Mouse (Mus musculus) neural tube, embryonic 15.5 days (tissue): ENCODE results near the gene Sntg2. TPM values are rescaled to one million over a fixed set of nuclear protein-coding genes. Genes with fewer than 3 reads are reported as not detected.
A peak's percentile ranks its signal among the peaks of the same experiment; 100 is the strongest.

Experiments used
- ATAC-seq: fragments of 200-750 bp; cut with Nextera tagmentation; 2 replicates; pipeline ENCODE4 v1.8.0; 2017; ENCODE audit warnings: mild to moderate bottlenecking, moderate TSS enrichment, moderate library complexity; ENCODE audit not compliant: low FRiP score
- H3K27ac ChIP-seq: fragments of 300-500 bp; sonication (generic); replicated peaks from 2 replicates; pipeline ENCODE4 v1.5.1; 2015; ENCODE audit warnings: mild to moderate bottlenecking, inconsistent platforms
- H3K27me3 ChIP-seq: fragments of 300-500 bp; sonication (generic); replicated peaks from 2 replicates; pipeline ENCODE4 v1.6.1; 2015; ENCODE audit warnings: inconsistent platforms
- H3K36me3 ChIP-seq: fragments of 300-500 bp; sonication (generic); 2 replicates; pipeline ENCODE4 v1.6.1; 2015; ENCODE audit warnings: inconsistent platforms
- H3K4me1 ChIP-seq: fragments of 300-500 bp; sonication (generic); 2 replicates; pipeline ENCODE4 v1.6.1; 2015; ENCODE audit warnings: inconsistent platforms
- H3K4me2 ChIP-seq: fragments of 300-500 bp; sonication (generic); 2 replicates; pipeline ENCODE4 v1.6.1; 2015; ENCODE audit warnings: inconsistent platforms, mild to moderate bottlenecking, moderate library complexity
- H3K4me3 ChIP-seq: fragments of 300-500 bp; sonication (generic); replicated peaks from 2 replicates; pipeline ENCODE4 v1.5.1; 2015; ENCODE audit warnings: mild to moderate bottlenecking, inconsistent platforms
- H3K9ac ChIP-seq: fragments of 300-500 bp; sonication (generic); replicated peaks from 2 replicates; pipeline ENCODE4 v1.6.1; 2015; ENCODE audit warnings: mild to moderate bottlenecking, inconsistent platforms
- H3K9me3 ChIP-seq: fragments of 300-500 bp; sonication (generic); replicated peaks from 2 replicates; pipeline ENCODE4 v1.6.1; 2016; ENCODE audit warnings: inconsistent platforms
- WGBS: fragments of 180-500 bp; shearing (Covaris S2); methylation state at CpG from one replicate; pipeline ENCODE4 v1.1.7; 2015; ENCODE audit warnings: mixed read lengths; 5-methylcytosine and 5-hydroxymethylcytosine counted together
- polyA plus RNA-seq: library from polyadenylated mRNA; unstranded; fragments of >200 nt; fragmentation: Nextera tagmentation; extraction: Ambion mirVana; gene quantifications from 2 replicates; pipeline ENCODE4 v1.2.1, GENCODE M21; 2015

The Sntg2 gene
- polyA plus RNA-seq, 1 experiment from 2014 or later, result 5.3 TPM

GRCm38 (mm10) chr12:30159788-30160187 is 213.4 kb downstream of the Sntg2 start:
- Histone ChIP-seq H3K36me3 (no peaks in the 10 kb centered on the region), H3K27ac (no peak overlapping the region), H3K9ac (no peak overlapping the region), H3K9me3 (no peaks in the 10 kb centered on the region), H3K4me3 (no peak overlapping the region), H3K4me1 (no peaks in the 10 kb centered on the region), H3K4me2 (no peak overlapping the region), H3K27me3 (no peaks in the 10 kb centered on the region)
- no peak for ATAC-seq
- 85% methylated on average over 8 of the region's 8 CpGs for WGBS

- H3K4me2 ChIP-seq, result no peak overlapping the region
- 51% methylated on average over 7 of the region's 7 CpGs for WGBS
- H3K4me3 ChIP-seq, result no peak overlapping the region
- H3K36me3 ChIP-seq, result no peaks in the 10 kb centered on the region
- no peaks in the 10 kb centered on the region for H3K27me3 ChIP-seq
- ATAC-seq, result no peak
- H3K27ac ChIP-seq, result no peak overlapping the region
- no peaks in the 10 kb centered on the region for H3K4me1 ChIP-seq
- no peak overlapping the region for H3K9ac ChIP-seq
- no peaks in the 10 kb centered on the region for H3K9me3 ChIP-seq
Observed at GRCm38 (mm10) chr12:30154079-30154673, 219.0 kb downstream of the Sntg2 start.

DNA sequence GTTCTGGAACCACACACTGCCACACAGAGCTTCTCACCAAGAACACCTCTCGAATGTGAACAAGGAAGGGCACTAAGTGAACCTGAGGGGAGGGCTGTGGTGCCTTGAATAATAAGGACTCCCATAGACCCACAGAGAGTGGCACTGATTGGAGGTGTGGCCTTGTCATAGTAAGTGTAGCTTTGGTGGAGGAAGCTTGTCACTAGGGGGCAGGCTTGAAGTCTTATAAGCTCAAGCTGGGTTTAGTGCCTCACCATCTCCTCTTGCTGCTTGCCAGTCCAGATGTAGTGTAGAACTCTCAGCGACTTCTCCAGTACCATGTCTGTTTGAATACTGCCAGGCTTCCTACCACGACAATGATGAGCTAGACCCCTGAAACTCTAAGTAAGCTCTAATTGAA is 231.1 kb downstream of the Sntg2 start:
- H3K27ac ChIP-seq, result no peak overlapping the region
- no peaks in the 10 kb centered on the region for H3K36me3 ChIP-seq
- ATAC-seq, result no peak
- 68% methylated on average over 3 of the region's 3 CpGs for WGBS
- no peak overlapping the region for H3K9ac ChIP-seq
- H3K9me3 ChIP-seq, result no peaks in the 10 kb centered on the region
- H3K27me3 ChIP-seq, result no peaks in the 10 kb centered on the region
- H3K4me3 ChIP-seq, result no peak overlapping the region
- no peaks in the 10 kb centered on the region for H3K4me1 ChIP-seq
- no peak overlapping the region for H3K4me2 ChIP-seq

GRCm38 (mm10) chr12:30132524-30132923 is 240.7 kb downstream of the Sntg2 start, which contains the start of gene Tpo:
Gene Tpo (minus strand): TSS chr12:30132624.
- Histone ChIP-seq H3K27me3 (no peaks in the 10 kb centered on the region), H3K27ac (no peak within 1 kb of the TSS), H3K4me2 (no peak within 1 kb of the TSS), H3K4me3 (no peak within 1 kb of the TSS), H3K4me1 (peaks cover 13% of the 10 kb centered on the region), H3K9ac (no peak within 1 kb of the TSS), H3K36me3 (no peaks in the 10 kb centered on the region), H3K9me3 (no peaks in the 10 kb centered on the region)
- 92% methylated on average over 4 of the region's 4 CpGs for WGBS
- no peak for ATAC-seq

DNA sequence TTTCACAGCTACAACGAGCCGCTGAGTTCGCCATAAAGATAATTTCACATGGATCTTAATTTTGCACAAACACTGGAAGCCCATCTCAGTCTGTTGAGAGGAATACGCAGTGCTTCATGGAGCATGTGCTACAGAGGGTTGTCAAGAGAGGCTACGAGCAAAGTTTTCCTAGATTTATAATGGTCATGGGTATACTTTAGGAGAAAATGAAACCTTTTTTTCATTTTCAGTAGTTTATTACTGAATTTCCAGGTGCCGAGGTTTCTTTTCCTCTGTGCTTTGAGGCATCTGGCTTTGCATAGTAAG is 243.8 kb downstream of the Sntg2 start:
- Histone ChIP-seq H3K4me1 (peaks cover 13% of the 10 kb centered on the region), H3K4me3 (no peak overlapping the region), H3K4me2 (peak overlapping the region; percentile 19; the same call in 1 of the 2 replicates), H3K9ac (no peak overlapping the region), H3K9me3 (no peaks in the 10 kb centered on the region), H3K27me3 (no peaks in the 10 kb centered on the region), H3K36me3 (no peaks in the 10 kb centered on the region), H3K27ac (peak overlapping the region; percentile 80)
- ATAC-seq, result peak; percentile 82
- 39% methylated on average over 6 of the region's 6 CpGs for WGBS

DNA sequence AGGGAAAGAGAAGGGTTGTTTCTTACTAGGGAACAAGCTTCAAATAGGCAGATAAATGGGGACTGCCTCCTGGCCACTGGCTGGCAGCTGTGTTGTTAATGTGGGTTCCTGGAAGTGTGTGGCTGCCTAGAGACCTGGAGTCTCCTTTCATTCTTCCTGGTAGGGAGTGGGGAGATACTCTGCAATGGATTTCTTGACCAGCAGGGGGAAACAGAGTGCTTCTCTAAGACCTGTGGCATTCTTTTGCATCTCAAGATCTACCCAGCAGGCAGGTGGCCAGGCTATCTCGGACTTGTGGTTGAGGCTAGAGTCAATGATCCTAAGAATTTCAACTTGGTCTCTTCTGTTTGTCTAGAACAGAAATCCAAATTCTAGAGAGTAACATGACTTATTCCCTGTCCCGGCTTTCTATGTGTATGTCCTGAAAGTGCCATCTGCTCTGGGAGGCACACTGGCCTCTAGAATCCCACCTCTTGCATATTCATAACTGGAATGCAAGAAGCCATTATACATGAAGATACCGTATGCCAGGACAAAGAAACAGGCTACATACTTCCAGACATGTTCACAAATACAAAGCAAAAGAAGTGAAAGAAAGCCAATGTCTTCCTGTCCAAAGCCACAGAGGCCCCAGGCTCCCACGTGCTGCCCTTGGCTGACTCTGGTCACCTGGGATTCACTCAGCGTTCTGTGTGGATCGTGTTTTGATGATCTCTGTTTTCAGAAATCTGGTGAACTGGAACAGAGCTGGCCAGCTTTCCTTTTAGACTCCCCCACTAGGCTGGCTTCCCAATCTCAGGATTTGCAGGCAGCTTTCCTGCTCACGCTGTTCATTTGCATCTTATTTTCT is 244.4 kb downstream of the Sntg2 start:
- Histone ChIP-seq H3K9ac (no peak overlapping the region), H3K36me3 (no peaks in the 10 kb centered on the region), H3K4me1 (peaks cover 13% of the 10 kb centered on the region), H3K4me3 (no peak overlapping the region), H3K9me3 (no peaks in the 10 kb centered on the region), H3K4me2 (peak overlapping the region; percentile 19; the same call in 1 of the 2 replicates), H3K27me3 (no peaks in the 10 kb centered on the region), H3K27ac (peak overlapping the region; percentile 80)
- 42% methylated on average over 7 of the region's 7 CpGs for WGBS
- peak; percentile 70 for ATAC-seq

Other genes starting within 250 kb of the Sntg2 start
- 0.19 and 0.27 TPM in 2 replicates for gene Tpo, start 240.8 kb downstream of the Sntg2 start, polyA plus RNA-seq
- gene Tmem18, start 211.1 kb upstream of the Sntg2 start, polyA plus RNA-seq, result 35.0 and 36.6 TPM in 2 replicates